10 mouse cellular contexts compared by ENCODE assay signal in the genomic region with DNA sequence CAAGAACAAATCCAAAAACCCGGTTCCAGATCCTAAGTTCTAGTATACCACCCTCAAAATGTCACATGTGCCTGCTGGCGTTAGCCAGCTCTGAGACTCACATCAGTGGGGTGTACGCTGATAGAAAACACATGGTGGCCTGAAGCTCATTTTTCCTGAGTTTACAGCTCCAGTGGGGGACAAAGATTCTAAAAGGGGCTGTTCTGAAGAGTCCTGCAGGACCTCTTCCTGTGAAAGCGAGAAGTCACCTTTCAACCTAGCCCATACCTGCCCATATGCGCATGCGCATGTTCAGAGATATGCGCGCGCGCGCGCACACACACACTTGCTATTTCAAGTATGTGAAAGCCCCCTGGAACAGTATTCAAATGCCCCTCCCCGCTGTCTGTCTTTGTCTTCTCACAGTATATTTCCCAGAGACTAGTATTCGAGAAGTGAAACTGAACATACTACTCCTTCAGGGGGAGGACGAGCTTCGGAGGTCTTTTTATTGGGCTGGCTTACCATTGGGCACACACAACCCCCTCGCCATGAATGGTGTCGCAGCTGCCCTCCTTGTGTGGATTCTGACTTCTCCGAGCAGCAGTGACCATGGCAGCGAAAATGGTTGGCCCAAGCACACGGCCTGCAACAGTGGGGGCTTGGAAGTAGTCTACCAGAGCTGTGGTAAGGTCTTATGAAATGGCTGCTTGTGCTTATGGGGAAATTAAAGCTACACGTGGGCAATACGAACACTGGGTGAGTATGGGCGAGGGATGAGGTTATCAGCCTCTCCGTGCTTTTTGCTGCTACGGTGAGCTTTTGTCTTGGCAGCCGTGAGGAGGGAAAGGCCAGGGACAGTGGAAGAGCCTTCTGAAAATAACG. TPM values are rescaled to one million over a fixed set of nuclear protein-coding genes. Genes with fewer than 3 reads are reported as not detected.
DNase-seq lines count a peak whose midpoint lies in the region; ATAC-seq and TF ChIP-seq lines count a peak whose summit lies in the region.
"Had no signal": no experiment of that assay in that cellular context is flagged by ENCODE, and none has a peak within 500 bp of the region (broad histone marks: within the 10 kb centered on the region; RNA-seq: fewer than 3 reads in every experiment).

A gene (plus strand): TSS at position 300 of the 864 bp plus-strand sequence.

- DNase-seq in intestine, embryonic 14.5 days (ENCODE audit: low spot score): no peak
- peak; percentile 67 for DNase-seq in R1 (ENCODE audit: low read depth, low spot score)
- no peak for DNase-seq in right cerebral cortex, adult 2 months (ENCODE audit: low spot score in 2 of 2)
- no peak for DNase-seq in kidney, postnatal 4 days
- DNase-seq in kidney, adult 18-20 months: no peak
- DNase-seq: adrenal gland, adult 8-10 months; thymus, postnatal 36 days had no signal

- WGBS in intestine, embryonic 14.5 days: 88% methylated on average over 28 of the region's 28 CpGs
- 90% methylated on average over 28 of the region's 28 CpGs for WGBS in intestine, postnatal 0 days
- 89% methylated on average over 28 of the region's 28 CpGs for WGBS in intestine, embryonic 15.5 days

- no peaks in the 10 kb centered on the region for H3K36me3 ChIP-seq in intestine, embryonic 14.5 days (ENCODE audit: control insufficient read depth, insufficient read depth, low read length)
- H3K36me3 ChIP-seq in intestine, postnatal 0 days (ENCODE audit: control insufficient read depth, insufficient read depth): no peaks in the 10 kb centered on the region
- H3K36me3 ChIP-seq in intestine, embryonic 15.5 days: no peaks in the 10 kb centered on the region

- H3K4me1 ChIP-seq in intestine, embryonic 14.5 days (replicated peaks; ENCODE audit: control insufficient read depth, insufficient read depth, low read length): no peaks in the 10 kb centered on the region
- no peaks in the 10 kb centered on the region for H3K4me1 ChIP-seq in intestine, postnatal 0 days (replicated peaks; ENCODE audit: control insufficient read depth, insufficient read depth, low read length)
- no peaks in the 10 kb centered on the region for H3K4me1 ChIP-seq in intestine, embryonic 15.5 days (replicated peaks)

- no peak for TF ChIP-seq CTCF in intestine, postnatal 0 days (IDR thresholded peaks at IDR 0.05; ENCODE audit: low read depth)

- H3K27ac ChIP-seq in intestine, embryonic 14.5 days (ENCODE audit: low read depth): no peak within 1 kb of the TSS
- no peak within 1 kb of the TSS for H3K27ac ChIP-seq in intestine, postnatal 0 days (ENCODE audit: low read depth, low read length)
- no peak within 1 kb of the TSS for H3K27ac ChIP-seq in intestine, embryonic 15.5 days

- no peaks in the 10 kb centered on the region for H3K9me3 ChIP-seq in intestine, embryonic 14.5 days (ENCODE audit: control insufficient read depth, low read length)
- H3K9me3 ChIP-seq in intestine, postnatal 0 days (ENCODE audit: control insufficient read depth): no peaks in the 10 kb centered on the region
- no peaks in the 10 kb centered on the region for H3K9me3 ChIP-seq in intestine, embryonic 15.5 days

- H3K4me2 ChIP-seq in intestine, embryonic 14.5 days (ENCODE audit: low read length): no peak within 1 kb of the TSS
- no peak within 1 kb of the TSS for H3K4me2 ChIP-seq in intestine, postnatal 0 days (replicated peaks; ENCODE audit: low read depth)
- H3K4me2 ChIP-seq in intestine, embryonic 15.5 days (replicated peaks): no peak within 1 kb of the TSS

- no peak within 1 kb of the TSS for H3K4me3 ChIP-seq in intestine, embryonic 14.5 days (ENCODE audit: low read depth, low read length)
- no peak within 1 kb of the TSS for H3K4me3 ChIP-seq in intestine, postnatal 0 days (ENCODE audit: low read depth, low read length)
- H3K4me3 ChIP-seq in intestine, embryonic 15.5 days (replicated peaks): no peak within 1 kb of the TSS

- H3K9ac ChIP-seq in intestine, embryonic 14.5 days (ENCODE audit: low read length): no peak within 1 kb of the TSS
- no peak within 1 kb of the TSS for H3K9ac ChIP-seq in intestine, postnatal 0 days (ENCODE audit: low read depth, low read length)
- no peak within 1 kb of the TSS for H3K9ac ChIP-seq in intestine, embryonic 15.5 days

- no peaks in the 10 kb centered on the region for H3K27me3 ChIP-seq in intestine, embryonic 14.5 days (replicated peaks; ENCODE audit: control insufficient read depth, insufficient read depth, low read length)
- H3K27me3 ChIP-seq in intestine, postnatal 0 days (replicated peaks; ENCODE audit: control insufficient read depth, insufficient read depth, low read length): no peaks in the 10 kb centered on the region
- H3K27me3 ChIP-seq in intestine, embryonic 15.5 days (replicated peaks): no peaks in the 10 kb centered on the region

- no peak for ATAC-seq in intestine, embryonic 14.5 days (replicated peaks; ENCODE audit: low FRiP score, low TSS enrichment, low read depth)
- ATAC-seq in intestine, postnatal 0 days: no peak
- ATAC-seq in intestine, embryonic 15.5 days: no peak
- ATAC-seq in megakaryocyte progenitor cell, adult 5-6 weeks (replicated peaks; ENCODE audit: poor library complexity): peak; percentile 58

RNA-seq across cellular contexts. Expression of the gene that starts here (rescaled TPM):
- 11.9 and 12.8 TPM in 2 replicates for polyA plus RNA-seq in intestine, embryonic 14.5 days (2014; fragmentation: Nextera tagmentation; extraction: Ambion mirVana)
- polyA plus RNA-seq in intestine, postnatal 0 days (2015; fragmentation: Nextera tagmentation; extraction: Ambion mirVana): 6.7 and 8.3 TPM in 2 replicates
- polyA plus RNA-seq in intestine, embryonic 15.5 days (2015; fragmentation: Nextera tagmentation; extraction: Ambion mirVana): 9.7 and 10.3 TPM in 2 replicates
- 177 and 225 TPM in 2 replicates for total RNA-seq in megakaryocyte progenitor cell, adult 5-6 weeks (2015)
- 136 and 198 TPM in 2 replicates for total RNA-seq in megakaryocyte progenitor cell, adult 5-6 weeks (2017)
